In the genomic region with DNA sequence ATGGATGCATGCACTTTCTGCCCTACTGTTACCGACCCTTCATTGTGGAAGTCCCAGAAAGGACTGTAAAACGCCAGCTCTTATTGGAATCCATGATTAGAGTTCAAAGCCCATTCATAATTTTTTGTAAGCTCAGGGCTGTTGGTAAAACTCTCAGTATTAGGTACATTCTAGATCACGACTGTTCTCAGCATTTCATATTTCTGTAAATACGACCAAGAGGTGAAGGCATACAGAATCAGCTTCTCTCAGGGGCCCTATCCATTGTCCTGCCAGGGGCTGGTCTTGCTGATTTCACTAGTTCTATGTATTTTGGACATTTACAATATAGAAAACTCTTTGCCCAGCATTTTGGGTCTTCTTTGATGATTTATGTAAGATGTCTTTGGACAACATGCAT, we compare ENCODE assay signal across 8 mouse cellular contexts. TPM values are rescaled to one million over a fixed set of nuclear protein-coding genes. Genes with fewer than 3 reads are reported as not detected.
DNase-seq lines count a peak whose midpoint lies in the region; ATAC-seq lines count a peak whose summit lies in the region.

No protein-coding gene starts in this region.

- peak overlapping the region; percentile 87; the same call in 1 of the 2 replicates for H3K9ac ChIP-seq in heart, embryonic 15.5 days

- H3K4me1 ChIP-seq in heart, embryonic 15.5 days (replicated peaks), result peaks cover 10% of the 10 kb centered on the region
- peaks cover 14% of the 10 kb centered on the region for H3K4me1 ChIP-seq in hindbrain, embryonic 10.5 days (replicated peaks)
- H3K4me1 ChIP-seq in midbrain, embryonic 10.5 days, result peaks cover 17% of the 10 kb centered on the region

- H3K9me3 ChIP-seq in heart, embryonic 15.5 days (replicated peaks), result no peaks in the 10 kb centered on the region
- no peaks in the 10 kb centered on the region for H3K9me3 ChIP-seq in hindbrain, embryonic 10.5 days
- no peaks in the 10 kb centered on the region for H3K9me3 ChIP-seq in midbrain, embryonic 10.5 days (replicated peaks)

- peak overlapping the region; percentile 84 for H3K4me3 ChIP-seq in heart, embryonic 15.5 days
- H3K4me3 ChIP-seq in hindbrain, embryonic 10.5 days, result peak overlapping the region; percentile 82
- peak overlapping the region; percentile 85 for H3K4me3 ChIP-seq in midbrain, embryonic 10.5 days

- no peaks in the 10 kb centered on the region for H3K27me3 ChIP-seq in heart, embryonic 15.5 days
- H3K27me3 ChIP-seq in hindbrain, embryonic 10.5 days (ENCODE audit: insufficient read depth, poor library complexity, severe bottlenecking), result no peaks in the 10 kb centered on the region
- H3K27me3 ChIP-seq in midbrain, embryonic 10.5 days (ENCODE audit: low read depth, poor library complexity, severe bottlenecking), result no peaks in the 10 kb centered on the region

- H3K4me2 ChIP-seq in heart, embryonic 15.5 days, result peak overlapping the region; percentile 79

- H3K36me3 ChIP-seq in heart, embryonic 15.5 days, result peaks cover 7% of the 10 kb centered on the region; the same call in 1 of the 2 replicates
- H3K36me3 ChIP-seq in hindbrain, embryonic 10.5 days, result peaks cover 8% of the 10 kb centered on the region
- peaks cover 9% of the 10 kb centered on the region for H3K36me3 ChIP-seq in midbrain, embryonic 10.5 days

- no peak for ATAC-seq in heart, embryonic 15.5 days (replicated peaks; ENCODE audit: insufficient number of reproducible peaks, insufficient read depth, low FRiP score, low read depth)
- ATAC-seq in activated CD4-positive, CD25-positive, alpha-beta regulatory T cell, adult 4 months, result peak; percentile 7

- no peak overlapping the region for H3K27ac ChIP-seq in heart, embryonic 15.5 days
- peak overlapping the region; percentile 94 for H3K27ac ChIP-seq in hindbrain, embryonic 10.5 days
- peak overlapping the region; percentile 95 for H3K27ac ChIP-seq in midbrain, embryonic 10.5 days (replicated peaks)

- no peak for DNase-seq in heart, adult 8-10 months (ENCODE audit: low spot score)
- no peak for DNase-seq in hindbrain, embryonic 10.5 days (ENCODE audit: low spot score)
- no peak for DNase-seq in midbrain, embryonic 10.5 days (ENCODE audit: low spot score)
- DNase-seq in layer of hippocampus, adult 11-12 months (ENCODE audit: low spot score), result no peak
- DNase-seq in thymus, postnatal 14 days, result no peak
- no peak for DNase-seq in ovary, postnatal 14 days (ENCODE audit: low spot score)

- 29% methylated on average over 4 of the region's 4 CpGs for WGBS in heart, embryonic 15.5 days
- 35% methylated on average over 4 of the region's 4 CpGs for WGBS in hindbrain, embryonic 10.5 days
- WGBS in midbrain, embryonic 10.5 days, result 38% methylated on average over 4 of the region's 4 CpGs

RNA-seq across cellular contexts. Expression of gene Zfp770, which starts 0.3 kb away (rescaled TPM):
- polyA plus RNA-seq in heart, embryonic 15.5 days (2015; fragmentation: Nextera tagmentation; extraction: Ambion mirVana), result 3.0 and 3.4 TPM in 2 replicates
- 10 to 100 TPM; 16.2 to 21.1 (median 17.2) TPM for total RNA-seq in heart, adult 8-10 months (2022)
- 1 to 10 TPM; 1.9 to 2.2 TPM for polyA plus RNA-seq in activated CD4-positive, CD25-positive, alpha-beta regulatory T cell, adult 4 months (2017; shearing (Covaris generic))
- polyA plus RNA-seq in hindbrain, embryonic 10.5 days (2016; fragmentation: Nextera tagmentation; extraction: Ambion mirVana), result 2.3 and 2.9 TPM in 2 replicates
- 2.5 and 2.6 TPM in 2 replicates for polyA plus RNA-seq in midbrain, embryonic 10.5 days (2016; fragmentation: Nextera tagmentation; extraction: Ambion mirVana)

RNA-seq across cellular contexts. Expression of gene Aqr, which starts 14.8 kb away (rescaled TPM):
- 22.9 and 24.4 TPM in 2 replicates for polyA plus RNA-seq in heart, embryonic 15.5 days (2015; fragmentation: Nextera tagmentation; extraction: Ambion mirVana)
- total RNA-seq in heart, adult 8-10 months (2022), result 10 to 100 TPM; 15.4 to 19.5 (median 17.6) TPM
- polyA plus RNA-seq in activated CD4-positive, CD25-positive, alpha-beta regulatory T cell, adult 4 months (2017; shearing (Covaris generic)), result 10 to 100 TPM; 37.1 to 43.7 TPM
- polyA plus RNA-seq in hindbrain, embryonic 10.5 days (2016; fragmentation: Nextera tagmentation; extraction: Ambion mirVana), result 39.2 and 47.8 TPM in 2 replicates
- 45.2 and 49.9 TPM in 2 replicates for polyA plus RNA-seq in midbrain, embryonic 10.5 days (2016; fragmentation: Nextera tagmentation; extraction: Ambion mirVana)
